Mouse (Mus musculus) left cerebral cortex, postnatal 4 days (tissue): ENCODE data around the gene Trappc11. TPM values are rescaled to one million over a fixed set of nuclear protein-coding genes. Genes with fewer than 3 reads are reported as not detected.

Experiments
- DNase-seq: peaks from one replicate; pipeline ENCODE4 v3.0.0-alpha.2; 2022
- intact Hi-C: fragments of 180-260 bp; cut with DNase I; formaldehyde crosslinking; loops from one replicate; pipeline ENCODE4 v1.15.1; 2025
- total RNA-seq, 2 experiments: library from RNA; stranded (reverse); gene quantifications; 2 replicates each; pipeline ENCODE4 v1.2.3; 2021

The Trappc11 gene
- 10 to 100 TPM; 49.7 to 51.0 TPM for total RNA-seq

GRCm38 (mm10) chr8:47533344-47534125 lies at the start of gene Trappc11, which contains the start of gene Rwdd4a:
TSS of gene Trappc11 (minus strand) at chr8:47533470.
TSS of gene Rwdd4a (plus strand) at chr8:47533664.
- intact Hi-C loops, result loop anchor here (5.0 kb wide), 1 partner anchor 144 kb away; the partner anchor contains the start of gene Ing2
- peak; percentile 95 for DNase-seq

GRCm38 (mm10) chr8:47581454-47581853 lies 48.2 kb upstream of the Trappc11 start:
- no peak for DNase-seq
- intact Hi-C loops, result no loop called here

- DNase-seq, result no peak
- intact Hi-C loops, result no loop called here
These were observed 40.2 kb upstream of the Trappc11 start for GRCm38 (mm10) chr8:47573482-47573881.

GRCm38 (mm10) chr8:47570161-47570560 lies 36.9 kb upstream of the Trappc11 start:
- intact Hi-C loops, result no loop called here
- DNase-seq, result peak; percentile 58

- intact Hi-C loops, result no loop called here
- DNase-seq, result no peak
These were observed 34.8 kb upstream of the Trappc11 start for GRCm38 (mm10) chr8:47568098-47568497.

- intact Hi-C loops, result no loop called here
- DNase-seq, result no peak
These were observed 33.3 kb upstream of the Trappc11 start for GRCm38 (mm10) chr8:47566551-47566950.

GRCm38 (mm10) chr8:47560801-47561200 lies 27.5 kb upstream of the Trappc11 start:
- no peak for DNase-seq
- intact Hi-C loops, result no loop called here

- intact Hi-C loops, result no loop called here
- no peak for DNase-seq
These were observed 25.0 kb upstream of the Trappc11 start for GRCm38 (mm10) chr8:47558274-47558673.

- DNase-seq, result no peak
- intact Hi-C loops, result no loop called here
These were observed 23.2 kb upstream of the Trappc11 start for GRCm38 (mm10) chr8:47556446-47556845.

- DNase-seq, result no peak
- intact Hi-C loops, result no loop called here
These were observed 20.3 kb upstream of the Trappc11 start for GRCm38 (mm10) chr8:47553613-47554012.

GRCm38 (mm10) chr8:47547102-47547501 lies 13.8 kb upstream of the Trappc11 start:
- intact Hi-C loops, result no loop called here
- DNase-seq, result no peak

- DNase-seq, result no peak
- intact Hi-C loops, result no loop called here
These were observed 10.8 kb upstream of the Trappc11 start for GRCm38 (mm10) chr8:47544094-47544493.

GRCm38 (mm10) chr8:47542746-47543145 lies 9.5 kb upstream of the Trappc11 start:
- intact Hi-C loops, result no loop called here
- no peak for DNase-seq

- no peak for DNase-seq
- intact Hi-C loops, result no loop called here
These were observed 5.1 kb upstream of the Trappc11 start for GRCm38 (mm10) chr8:47538323-47538722.

- intact Hi-C loops, result no loop called here
- DNase-seq, result no peak
These were observed 5.2 kb downstream of the Trappc11 start for GRCm38 (mm10) chr8:47528094-47528493.

GRCm38 (mm10) chr8:47513601-47514000 lies 19.7 kb downstream of the Trappc11 start:
- DNase-seq, result no peak
- intact Hi-C loops, result no loop called here

GRCm38 (mm10) chr8:47510930-47511329 lies 22.3 kb downstream of the Trappc11 start:
- no peak for DNase-seq
- intact Hi-C loops, result no loop called here

- intact Hi-C loops, result no loop called here
- DNase-seq, result no peak
These were observed 27.8 kb downstream of the Trappc11 start for GRCm38 (mm10) chr8:47505431-47505830.

- no peak for DNase-seq
- intact Hi-C loops, result no loop called here
These were observed 30.7 kb downstream of the Trappc11 start for GRCm38 (mm10) chr8:47502546-47502945.

GRCm38 (mm10) chr8:47501994-47502393 lies 31.3 kb downstream of the Trappc11 start:
- intact Hi-C loops, result no loop called here
- no peak for DNase-seq

GRCm38 (mm10) chr8:47495428-47495827 lies 37.8 kb downstream of the Trappc11 start:
- no peak for DNase-seq
- intact Hi-C loops, result no loop called here

- DNase-seq, result no peak
- intact Hi-C loops, result no loop called here
These were observed 38.6 kb downstream of the Trappc11 start for GRCm38 (mm10) chr8:47494602-47495153.
